Mouse (Mus musculus): ENCODE results near the gene Lsm4. TPM values are rescaled to one million over a fixed set of nuclear protein-coding genes. Genes with fewer than 3 reads are reported as not detected.

The Lsm4 gene
- polyA plus RNA-seq, 1 experiment from 2014 or later = 143 TPM

Other genes with a start within 250 kb of the Lsm4 start
- gene Crtc1, start 233.7 kb upstream of the Lsm4 start, polyA plus RNA-seq (2015; fragmentation: Nextera tagmentation; extraction: Ambion mirVana) = 53.4 and 56.3 TPM in 2 replicates
- 31.0 and 32.4 TPM in 2 replicates for gene Klhl26, start 196.3 kb upstream of the Lsm4 start, polyA plus RNA-seq (2015; fragmentation: Nextera tagmentation; extraction: Ambion mirVana)
- 121 and 151 TPM in 2 replicates for gene Tmem59l, start 185.9 kb upstream of the Lsm4 start, polyA plus RNA-seq (2015; fragmentation: Nextera tagmentation; extraction: Ambion mirVana)
- 3.6 and 6.3 TPM in 2 replicates for gene Crlf1, start 180.1 kb upstream of the Lsm4 start, polyA plus RNA-seq (2015; fragmentation: Nextera tagmentation; extraction: Ambion mirVana)
- gene Rex1bd, start 166.5 kb upstream of the Lsm4 start, polyA plus RNA-seq (2015; fragmentation: Nextera tagmentation; extraction: Ambion mirVana) = 163 and 185 TPM in 2 replicates
- 584 and 621 TPM in 2 replicates for gene Uba52, start 162.4 kb upstream of the Lsm4 start, polyA plus RNA-seq (2015; fragmentation: Nextera tagmentation; extraction: Ambion mirVana)
- gene Fkbp8, start 145.5 kb upstream of the Lsm4 start, polyA plus RNA-seq (2015; fragmentation: Nextera tagmentation; extraction: Ambion mirVana) = 406 and 425 TPM in 2 replicates
- 43.1 and 43.3 TPM in 2 replicates for gene Kxd1, start 145.3 kb upstream of the Lsm4 start, polyA plus RNA-seq (2015; fragmentation: Nextera tagmentation; extraction: Ambion mirVana)
- 16.7 and 19.2 TPM in 2 replicates for gene Ell, start 133.8 kb upstream of the Lsm4 start, polyA plus RNA-seq (2015; fragmentation: Nextera tagmentation; extraction: Ambion mirVana)
- gene Isyna1, start 78.9 kb upstream of the Lsm4 start, polyA plus RNA-seq (2015; fragmentation: Nextera tagmentation; extraction: Ambion mirVana) = 155 and 171 TPM in 2 replicates
- gene Ssbp4, start 64.4 kb upstream of the Lsm4 start, polyA plus RNA-seq (2015; fragmentation: Nextera tagmentation; extraction: Ambion mirVana) = 151 and 173 TPM in 2 replicates
- gene Lrrc25, start 57.1 kb upstream of the Lsm4 start, polyA plus RNA-seq (2015; fragmentation: Nextera tagmentation; extraction: Ambion mirVana) = 0.64 and 0.97 TPM in 2 replicates
- gene Gdf15, start 40.8 kb upstream of the Lsm4 start, polyA plus RNA-seq (2015; fragmentation: Nextera tagmentation; extraction: Ambion mirVana) = 0.35 and 0.39 TPM in 2 replicates
- 67.2 and 69.7 TPM in 2 replicates for gene Pgpep1, start 12.9 kb upstream of the Lsm4 start, polyA plus RNA-seq (2015; fragmentation: Nextera tagmentation; extraction: Ambion mirVana)
- gene Jund, start 25.7 kb downstream of the Lsm4 start, polyA plus RNA-seq (2015; fragmentation: Nextera tagmentation; extraction: Ambion mirVana) = 60.4 and 67.9 TPM in 2 replicates
- gene Iqcn, start 30.2 kb downstream of the Lsm4 start, polyA plus RNA-seq (2015; fragmentation: Nextera tagmentation; extraction: Ambion mirVana) = 0.06 TPM in 1 of 2 replicates, not detected in the other
- not detected in 2 replicates for gene Gm3336, start 45.3 kb downstream of the Lsm4 start, polyA plus RNA-seq (2015; fragmentation: Nextera tagmentation; extraction: Ambion mirVana)
- 0.11 and 0.23 TPM in 2 replicates for gene Pde4c, start 50.5 kb downstream of the Lsm4 start, polyA plus RNA-seq (2015; fragmentation: Nextera tagmentation; extraction: Ambion mirVana)
- 477 and 573 TPM in 2 replicates for gene Rab3a, start 81.4 kb downstream of the Lsm4 start, polyA plus RNA-seq (2015; fragmentation: Nextera tagmentation; extraction: Ambion mirVana)
- 34.8 and 35.7 TPM in 2 replicates for gene Mpv17l2, start 87.7 kb downstream of the Lsm4 start, polyA plus RNA-seq (2015; fragmentation: Nextera tagmentation; extraction: Ambion mirVana)
- gene Pik3r2, start 103.5 kb downstream of the Lsm4 start, polyA plus RNA-seq (2015; fragmentation: Nextera tagmentation; extraction: Ambion mirVana) = 107 and 112 TPM in 2 replicates
- 21.1 and 23.2 TPM in 2 replicates for gene Mast3, start 131.8 kb downstream of the Lsm4 start, polyA plus RNA-seq (2015; fragmentation: Nextera tagmentation; extraction: Ambion mirVana)
- gene Il12rb1, start 135.2 kb downstream of the Lsm4 start, polyA plus RNA-seq (2015; fragmentation: Nextera tagmentation; extraction: Ambion mirVana) = 0.08 and 0.19 TPM in 2 replicates
- 6.7 and 8.1 TPM in 2 replicates for gene Arrdc2, start 166.5 kb downstream of the Lsm4 start, polyA plus RNA-seq (2015; fragmentation: Nextera tagmentation; extraction: Ambion mirVana)
- 15.4 and 16.1 TPM in 2 replicates for gene Kcnn1, start 190.0 kb downstream of the Lsm4 start, polyA plus RNA-seq (2015; fragmentation: Nextera tagmentation; extraction: Ambion mirVana)
- gene Ccdc124, start 200.7 kb downstream of the Lsm4 start, polyA plus RNA-seq (2015; fragmentation: Nextera tagmentation; extraction: Ambion mirVana) = 167 and 182 TPM in 2 replicates
- 1.7 and 1.9 TPM in 2 replicates for gene Slc5a5, start 219.5 kb downstream of the Lsm4 start, polyA plus RNA-seq (2015; fragmentation: Nextera tagmentation; extraction: Ambion mirVana)
- gene Rpl18a, start 224.2 kb downstream of the Lsm4 start, polyA plus RNA-seq (2015; fragmentation: Nextera tagmentation; extraction: Ambion mirVana) = 1,781 and 1,796 TPM in 2 replicates
- gene Map1s, start 232.7 kb downstream of the Lsm4 start, polyA plus RNA-seq (2015; fragmentation: Nextera tagmentation; extraction: Ambion mirVana) = 59.7 and 65.0 TPM in 2 replicates

All from midbrain, embryonic 16.5 days (tissue).